Mouse (Mus musculus): ENCODE data around the gene Cfap70.

Cfap70 gene

GRCm38 (mm10) chr14:20345885-20346284 lies 106.1 kb downstream of the Cfap70 start:
- DNase-seq (ENCODE audit: extremely low read depth, low read depth): no peak

Measured in MEL-GATA-1-ER (cell line).